Mouse (Mus musculus): ENCODE measurements at regions not wholly inside any gene's neighbourhood (a gene's known extent, or its start where the extent isn't known, plus 50 kb on each side); places are given as distances from the start of the nearest gene placed in this dataset.

DNA sequence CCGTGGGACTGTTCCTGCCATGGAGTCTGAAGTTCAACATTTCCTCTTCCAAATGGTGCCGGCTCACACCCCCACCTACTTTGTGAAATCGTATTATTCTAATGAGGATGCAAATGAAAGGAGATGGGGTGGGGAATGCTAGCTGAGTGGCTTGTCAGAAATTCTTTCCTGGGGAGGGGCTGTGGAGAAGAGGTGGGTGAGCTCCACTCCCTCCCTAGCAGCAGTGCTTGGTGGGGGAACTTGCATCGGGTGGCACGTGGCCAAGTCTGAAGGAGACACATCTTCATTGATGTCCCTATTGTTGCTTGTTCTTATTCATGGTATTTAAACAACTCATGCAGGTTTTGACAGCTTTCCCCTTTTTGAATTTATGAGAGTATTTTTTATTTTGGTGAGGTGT lies 363.8 kb upstream of the Tshz3 start:
- TF ChIP-seq FOSL1 (IDR thresholded peaks at IDR 0.05; ENCODE audit: insufficient read depth, low read length, poor library complexity, severe bottlenecking) (no peak), CTCF (IDR thresholded peaks at IDR 0.05; ENCODE audit: control insufficient read depth, insufficient read depth, insufficient read length) (no peak), USF1 (IDR thresholded peaks at IDR 0.05; ENCODE audit: low read depth) (no peak), MAX (IDR thresholded peaks at IDR 0.05) (no peak), MYOG (IDR thresholded peaks at IDR 0.05; ENCODE audit: control insufficient read depth, extremely low read depth, insufficient read length) (no peak), CEBPB (IDR thresholded peaks at IDR 0.05; ENCODE audit: low read depth) (no peak), MYOD1 (IDR thresholded peaks at IDR 0.05; ENCODE audit: control insufficient read depth, insufficient read length, low read depth) (no peak)
